Mouse (Mus musculus): Measurements from ENCODE around the gene Vmn1r6.
"Not testable (repeated sequence)": the region's sequence is repeated elsewhere in the genome, so short reads cannot be mapped to it uniquely, and the experiment has no call there.

Vmn1r6 gene

GRCm38 (mm10) chr6:56996943-56997342 is at the start of gene Vmn1r6:
Gene Vmn1r6, plus strand, starts transcription at chr6:56997243.
- no peak for DNase-seq (ENCODE audit: low spot score in 2 of 2)

GRCm38 (mm10) chr6:56956436-56956835 is 40.6 kb upstream of the Vmn1r6 start:
- DNase-seq (ENCODE audit: low spot score in 2 of 2), result no peak

GRCm38 (mm10) chr6:56969973-56970372 is 27.1 kb upstream of the Vmn1r6 start, which contains the start of gene Vmn1r5:
Gene Vmn1r5, plus strand, starts transcription at chr6:56970273.
- no peak for DNase-seq (ENCODE audit: low spot score in 2 of 2)

- not testable (repeated sequence) for DNase-seq (ENCODE audit: low spot score in 2 of 2)
Measured at GRCm38 (mm10) chr6:57025224-57025623, 28.2 kb downstream of the Vmn1r6 start, which contains the start of gene Vmn1r7. Gene Vmn1r7, minus strand, starts transcription at chr6:57025324.

- DNase-seq (ENCODE audit: low spot score in 2 of 2), result no peak
Measured at GRCm38 (mm10) chr6:57031984-57032383, 34.9 kb downstream of the Vmn1r6 start, which contains the start of gene Vmn1r8. Gene Vmn1r8, plus strand, starts transcription at chr6:57032284.

- DNase-seq (ENCODE audit: low spot score in 2 of 2), result no peak
Measured at GRCm38 (mm10) chr6:57034674-57035073, 37.6 kb downstream of the Vmn1r6 start.

Data from frontal cortex, postnatal 10 days (tissue).